Mouse (Mus musculus): Measurements from ENCODE around the gene Ccdc6. TPM values are rescaled to one million over a fixed set of nuclear protein-coding genes. Genes with fewer than 3 reads are reported as not detected.

The Ccdc6 gene
- polyA plus RNA-seq, 1 experiment from 2014 or later: 19.1 TPM

DNA sequence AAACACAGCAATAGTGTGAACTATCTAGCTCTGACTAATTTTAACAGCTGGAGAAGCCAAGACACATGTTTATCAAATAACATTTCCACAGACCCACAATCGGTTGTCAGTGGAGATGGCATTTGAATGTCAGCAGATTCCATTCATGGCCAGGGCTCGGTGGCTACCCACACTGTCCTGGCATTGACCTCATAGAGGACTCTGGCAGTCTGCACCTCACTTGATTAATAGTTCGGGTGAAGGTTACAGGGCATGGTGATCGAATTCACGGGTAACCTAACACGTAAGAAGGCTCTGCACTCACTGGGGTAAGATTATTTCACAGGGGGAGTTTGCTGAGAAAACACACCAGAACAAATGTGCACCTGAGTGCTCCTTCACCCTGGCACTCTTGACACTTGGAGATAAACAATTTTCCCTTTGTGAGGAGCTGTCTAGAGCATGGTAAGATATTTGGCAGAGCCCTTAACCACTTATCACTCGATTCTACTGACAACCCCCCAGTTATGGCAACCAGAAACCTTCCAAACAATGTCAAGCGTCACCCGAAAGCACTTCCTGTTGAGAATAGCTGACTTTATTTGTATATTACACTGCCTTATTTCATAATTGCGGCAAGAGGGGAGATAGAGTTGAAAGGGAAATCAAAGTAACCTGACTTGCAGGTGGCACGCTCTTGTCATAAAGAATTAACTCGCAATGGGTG, 11.5 kb upstream of the Ccdc6 start:
- Histone ChIP-seq H3K4me1 (replicated peaks; ENCODE audit: control insufficient read depth, insufficient read depth, low read length) (no peaks in the 10 kb centered on the region), H3K9me3 (ENCODE audit: control insufficient read depth, low read length) (peaks cover 3% of the 10 kb centered on the region; the same call in 1 of the 2 replicates), H3K4me2 (no peak overlapping the region), H3K9ac (ENCODE audit: low read depth, low read length) (no peak overlapping the region), H3K27ac (ENCODE audit: low read depth, low read length) (no peak overlapping the region), H3K36me3 (ENCODE audit: control insufficient read depth, insufficient read depth, low read length) (no peaks in the 10 kb centered on the region), H3K27me3 (replicated peaks; ENCODE audit: control insufficient read depth, insufficient read depth, low read length) (no peaks in the 10 kb centered on the region), H3K4me3 (ENCODE audit: low read depth, low read length) (no peak overlapping the region)
- DNase-seq (ENCODE audit: low spot score) (no peak), ATAC-seq (replicated peaks; ENCODE audit: low FRiP score) (no peak)
- 73% methylated on average over 12 of the region's 12 CpGs for WGBS

GRCm38 (mm10) chr10:70088788-70089187, 8.1 kb upstream of the Ccdc6 start:
- H3K4me2 ChIP-seq: no peak overlapping the region
- 83% methylated on average over 5 of the region's 5 CpGs for WGBS
- H3K36me3 ChIP-seq (ENCODE audit: control insufficient read depth, insufficient read depth, low read length): no peaks in the 10 kb centered on the region
- H3K4me1 ChIP-seq (replicated peaks; ENCODE audit: control insufficient read depth, insufficient read depth, low read length): peaks cover 4% of the 10 kb centered on the region; the same call in 1 of the 2 replicates
- H3K4me3 ChIP-seq (ENCODE audit: low read depth, low read length): no peak overlapping the region
- no peak overlapping the region for H3K9ac ChIP-seq (ENCODE audit: low read depth, low read length)
- H3K9me3 ChIP-seq (ENCODE audit: control insufficient read depth, low read length): peaks cover 3% of the 10 kb centered on the region; the same call in 1 of the 2 replicates
- DNase-seq (ENCODE audit: low spot score) (no peak), ATAC-seq (replicated peaks; ENCODE audit: low FRiP score) (no peak)
- H3K27ac ChIP-seq (ENCODE audit: low read depth, low read length): no peak overlapping the region
- H3K27me3 ChIP-seq (replicated peaks; ENCODE audit: control insufficient read depth, insufficient read depth, low read length): no peaks in the 10 kb centered on the region

DNA sequence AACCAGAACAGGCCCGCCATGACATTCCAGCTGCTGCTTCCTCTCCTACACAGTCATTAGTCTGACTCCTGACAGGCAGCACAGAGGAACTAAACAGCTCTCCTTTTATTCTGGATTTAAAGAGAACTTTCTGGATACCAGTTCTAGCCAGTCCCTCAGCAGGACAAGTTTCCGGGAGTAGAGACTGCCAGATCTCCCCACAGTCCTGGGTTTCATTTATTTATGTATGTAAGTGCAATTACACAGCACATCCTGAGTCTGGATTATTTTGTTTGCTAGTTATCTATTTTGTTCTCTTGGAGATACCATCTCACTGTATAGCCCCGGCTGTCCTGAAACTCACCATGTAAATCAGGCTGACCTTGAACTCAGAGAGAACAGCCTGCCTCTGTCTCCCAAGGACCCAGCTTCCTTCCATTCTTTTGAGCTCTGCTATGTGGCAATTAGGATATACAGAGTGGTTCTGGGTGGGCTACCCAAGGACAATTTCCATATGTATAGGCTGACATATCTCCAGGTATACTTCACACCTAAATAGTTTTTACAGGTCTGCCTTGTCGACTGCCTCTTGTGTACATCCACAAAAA, 5.0 kb upstream of the Ccdc6 start:
- peaks cover 3% of the 10 kb centered on the region; the same call in 1 of the 2 replicates for H3K9me3 ChIP-seq (ENCODE audit: control insufficient read depth, low read length)
- DNase-seq (ENCODE audit: low spot score) (no peak), ATAC-seq (replicated peaks; ENCODE audit: low FRiP score) (no peak)
- no peak overlapping the region for H3K9ac ChIP-seq (ENCODE audit: low read depth, low read length)
- peaks cover 22% of the 10 kb centered on the region for H3K4me1 ChIP-seq (replicated peaks; ENCODE audit: control insufficient read depth, insufficient read depth, low read length)
- no peaks in the 10 kb centered on the region for H3K36me3 ChIP-seq (ENCODE audit: control insufficient read depth, insufficient read depth, low read length)
- WGBS: 58% methylated on average over 4 of the region's 4 CpGs
- no peak overlapping the region for H3K27ac ChIP-seq (ENCODE audit: low read depth, low read length)
- H3K27me3 ChIP-seq (replicated peaks; ENCODE audit: control insufficient read depth, insufficient read depth, low read length): no peaks in the 10 kb centered on the region
- H3K4me3 ChIP-seq (ENCODE audit: low read depth, low read length): no peak overlapping the region
- no peak overlapping the region for H3K4me2 ChIP-seq

DNA sequence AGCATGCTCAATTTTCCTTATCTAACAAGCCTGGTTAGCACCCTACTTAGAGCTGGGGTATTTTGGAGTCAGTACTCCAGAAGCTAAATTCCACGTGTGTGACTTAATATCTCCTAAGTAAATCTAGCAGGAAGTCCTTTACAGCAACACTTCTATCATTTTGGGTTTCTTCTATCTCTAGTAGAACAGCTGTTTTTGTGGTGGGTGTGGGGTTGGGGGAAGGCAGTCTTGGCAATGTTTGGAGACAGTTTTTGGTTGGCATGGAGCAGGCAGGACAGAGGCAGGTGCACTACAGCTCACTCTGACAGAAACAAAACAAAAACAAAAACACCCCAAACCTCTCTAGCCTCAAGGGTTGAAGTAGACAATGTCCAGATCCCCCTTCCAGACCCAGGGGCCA, 3.1 kb upstream of the Ccdc6 start:
- Histone ChIP-seq H3K4me3 (ENCODE audit: low read depth, low read length) (no peak overlapping the region), H3K9ac (ENCODE audit: low read depth, low read length) (no peak overlapping the region), H3K4me2 (no peak overlapping the region), H3K9me3 (ENCODE audit: control insufficient read depth, low read length) (no peaks in the 10 kb centered on the region), H3K27me3 (replicated peaks; ENCODE audit: control insufficient read depth, insufficient read depth, low read length) (no peaks in the 10 kb centered on the region), H3K27ac (ENCODE audit: low read depth, low read length) (no peak overlapping the region), H3K4me1 (replicated peaks; ENCODE audit: control insufficient read depth, insufficient read depth, low read length) (peaks cover 26% of the 10 kb centered on the region), H3K36me3 (ENCODE audit: control insufficient read depth, insufficient read depth, low read length) (no peaks in the 10 kb centered on the region)
- DNase-seq (ENCODE audit: low spot score) (no peak), ATAC-seq (replicated peaks; ENCODE audit: low FRiP score) (no peak)
- 14% methylated on average over 1 of the region's 1 CpGs for WGBS

- Histone ChIP-seq H3K9me3 (ENCODE audit: control insufficient read depth, low read length) (no peaks in the 10 kb centered on the region), H3K27ac (ENCODE audit: low read depth, low read length) (peak overlapping the region; percentile 84), H3K27me3 (replicated peaks; ENCODE audit: control insufficient read depth, insufficient read depth, low read length) (no peaks in the 10 kb centered on the region), H3K4me2 (peak overlapping the region; percentile 76), H3K4me1 (replicated peaks; ENCODE audit: control insufficient read depth, insufficient read depth, low read length) (peaks cover 38% of the 10 kb centered on the region), H3K4me3 (ENCODE audit: low read depth, low read length) (peak overlapping the region; percentile 73), H3K9ac (ENCODE audit: low read depth, low read length) (peak overlapping the region; percentile 87), H3K36me3 (ENCODE audit: control insufficient read depth, insufficient read depth, low read length) (peaks cover 3% of the 10 kb centered on the region; the same call in 1 of the 2 replicates)
- 0% methylated on average over 14 of the region's 14 CpGs for WGBS
- peak; percentile 73 for DNase-seq (ENCODE audit: low spot score)
- ATAC-seq (replicated peaks; ENCODE audit: low FRiP score): peak; percentile 10; the same call in 1 of the 2 replicates
These were observed 1.9 kb upstream of the Ccdc6 start for GRCm38 (mm10) chr10:70095031-70095470.

- ATAC-seq (replicated peaks; ENCODE audit: low FRiP score): no peak
- no peak for DNase-seq (ENCODE audit: low spot score)
- Histone ChIP-seq H3K27me3 (replicated peaks; ENCODE audit: control insufficient read depth, insufficient read depth, low read length) (no peaks in the 10 kb centered on the region), H3K4me2 (peak overlapping the region; percentile 76), H3K36me3 (ENCODE audit: control insufficient read depth, insufficient read depth, low read length) (peaks cover 5% of the 10 kb centered on the region; the same call in 1 of the 2 replicates), H3K4me1 (replicated peaks; ENCODE audit: control insufficient read depth, insufficient read depth, low read length) (peaks cover 38% of the 10 kb centered on the region), H3K4me3 (ENCODE audit: low read depth, low read length) (peak overlapping the region; percentile 73), H3K27ac (ENCODE audit: low read depth, low read length) (peak overlapping the region; percentile 84), H3K9me3 (ENCODE audit: control insufficient read depth, low read length) (no peaks in the 10 kb centered on the region), H3K9ac (ENCODE audit: low read depth, low read length) (peak overlapping the region; percentile 87)
- WGBS: 18% methylated on average over 13 of the region's 13 CpGs
These were observed 1.2 kb upstream of the Ccdc6 start for GRCm38 (mm10) chr10:70095506-70096270.

- Histone ChIP-seq H3K4me3 (ENCODE audit: low read depth, low read length) (peak overlapping the region; percentile 73), H3K4me1 (replicated peaks; ENCODE audit: control insufficient read depth, insufficient read depth, low read length) (peaks cover 38% of the 10 kb centered on the region), H3K9ac (ENCODE audit: low read depth, low read length) (peak overlapping the region; percentile 87), H3K27me3 (replicated peaks; ENCODE audit: control insufficient read depth, insufficient read depth, low read length) (no peaks in the 10 kb centered on the region), H3K4me2 (peak overlapping the region; percentile 76), H3K27ac (ENCODE audit: low read depth, low read length) (peak overlapping the region; percentile 84), H3K9me3 (ENCODE audit: control insufficient read depth, low read length) (0 out of 2 replicates have a peak, but pooled peaks cover 5% of the 10 kb centered on the region), H3K36me3 (ENCODE audit: control insufficient read depth, insufficient read depth, low read length) (peaks cover 13% of the 10 kb centered on the region)
- DNase-seq (ENCODE audit: low spot score): peak; percentile 67
- under 1% methylated on average over 43 of the region's 58 CpGs for WGBS
- ATAC-seq (replicated peaks; ENCODE audit: low FRiP score): peak; percentile 22
These were observed 475 bp downstream of the Ccdc6 start for GRCm38 (mm10) chr10:70097291-70097901.

DNA sequence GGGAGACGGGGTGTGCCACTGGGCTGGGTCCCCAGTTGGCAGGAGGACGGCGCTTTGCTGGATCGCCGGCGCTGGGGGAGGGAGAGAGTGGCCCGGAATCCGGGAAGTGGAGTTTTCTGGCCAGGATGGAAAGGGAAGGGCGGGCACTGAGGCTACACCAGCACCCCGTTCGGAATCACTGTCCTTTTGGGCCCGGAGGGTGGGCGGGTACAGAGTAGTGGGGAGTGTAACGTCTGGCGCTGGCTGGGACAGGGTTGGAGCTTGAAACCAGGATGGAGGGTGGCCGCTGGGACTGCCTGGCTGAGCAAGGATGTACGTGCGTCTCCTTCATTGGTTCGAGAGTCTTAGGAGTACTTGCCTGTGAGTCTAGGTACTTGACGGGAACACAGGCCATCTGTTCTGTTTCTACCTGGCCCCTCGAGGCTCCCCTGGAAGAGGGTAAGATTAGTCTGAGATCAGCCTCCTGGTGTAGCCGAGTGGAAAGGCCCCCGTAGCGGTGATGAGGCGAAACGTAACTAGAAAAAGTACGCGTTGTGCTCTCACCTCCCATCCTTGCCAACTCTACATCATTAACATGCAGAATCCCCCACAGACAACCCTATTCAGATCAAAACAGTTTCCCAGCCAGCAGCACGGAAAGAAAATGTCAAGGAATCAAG, 1.1 kb downstream of the Ccdc6 start:
- 3% methylated on average over 29 of the region's 29 CpGs for WGBS
- peaks cover 13% of the 10 kb centered on the region for H3K36me3 ChIP-seq (ENCODE audit: control insufficient read depth, insufficient read depth, low read length)
- H3K4me3 ChIP-seq (ENCODE audit: low read depth, low read length): peak overlapping the region; percentile 73
- peak; percentile 27 for ATAC-seq (replicated peaks; ENCODE audit: low FRiP score)
- peaks cover 38% of the 10 kb centered on the region for H3K4me1 ChIP-seq (replicated peaks; ENCODE audit: control insufficient read depth, insufficient read depth, low read length)
- H3K9ac ChIP-seq (ENCODE audit: low read depth, low read length): peak overlapping the region; percentile 87
- peak overlapping the region; percentile 84 for H3K27ac ChIP-seq (ENCODE audit: low read depth, low read length)
- H3K9me3 ChIP-seq (ENCODE audit: control insufficient read depth, low read length): 0 out of 2 replicates have a peak, but pooled peaks cover 5% of the 10 kb centered on the region
- H3K4me2 ChIP-seq: peak overlapping the region; percentile 76
- peak; percentile 64 for DNase-seq (ENCODE audit: low spot score)
- no peaks in the 10 kb centered on the region for H3K27me3 ChIP-seq (replicated peaks; ENCODE audit: control insufficient read depth, insufficient read depth, low read length)
